Mouse (Mus musculus) liver, adult 2 months (tissue): ENCODE measurements around the gene Syngr3. TPM values are rescaled to one million over a fixed set of nuclear protein-coding genes. Genes with fewer than 3 reads are reported as not detected.

ENCODE experiments used
- DNase-seq: peaks from one replicate; pipeline ENCODE4 v3.0.0-alpha.2; 2011; ENCODE audit warnings: low read depth, low spot score; ENCODE audit errors: extremely low read depth
- H3K27ac ChIP-seq: fragments of 200-500 bp; replicated peaks from 2 replicates; pipeline ENCODE4 v1.5.1; 2012; ENCODE audit warnings: low read depth, mild to moderate bottlenecking, control low read depth, inconsistent platforms, low read length; ENCODE audit not compliant: insufficient read depth
- H3K27me3 ChIP-seq: fragments of 200-500 bp; 2 replicates; pipeline ENCODE4 v1.6.1; 2012; ENCODE audit warnings: mild to moderate bottlenecking, moderate library complexity, low read length, inconsistent platforms; ENCODE audit not compliant: control insufficient read depth, insufficient read depth
- H3K36me3 ChIP-seq: fragments of 200-500 bp; 2 replicates; pipeline ENCODE4 v1.6.1; 2012; ENCODE audit warnings: low read length, inconsistent platforms; ENCODE audit not compliant: control insufficient read depth, insufficient read depth
- H3K4me1 ChIP-seq: fragments of 200-500 bp; 2 replicates; pipeline ENCODE4 v1.6.1; 2011; ENCODE audit warnings: low read length; ENCODE audit not compliant: control insufficient read depth, insufficient read depth
- H3K4me3 ChIP-seq: fragments of 200-500 bp; 2 replicates; pipeline ENCODE4 v1.5.1; 2011; ENCODE audit warnings: low read depth, mild to moderate bottlenecking, control low read depth, low read length, moderate library complexity; ENCODE audit not compliant: insufficient read depth
- H3K79me2 ChIP-seq: fragments of 200-500 bp; 2 replicates; pipeline ENCODE4 v1.6.1; 2012; ENCODE audit warnings: inconsistent platforms, mild to moderate bottlenecking, low read length, moderate library complexity; ENCODE audit not compliant: control insufficient read depth, insufficient read depth
- H3K9ac ChIP-seq: fragments of 200-500 bp; 2 replicates; pipeline ENCODE4 v1.6.1; 2012; ENCODE audit warnings: low read depth, mild to moderate bottlenecking, control low read depth, inconsistent platforms, low read length
- CTCF ChIP-seq: fragments of 200-500 bp; IDR thresholded peaks from 2 replicates; pipeline ENCODE4 v1.5.1; 2011; ENCODE audit warnings: low read depth, low read length, control low read depth
- POLR2A ChIP-seq: fragments of 200-500 bp; IDR thresholded peaks from 2 replicates; pipeline ENCODE4 v1.6.1; 2011; ENCODE audit warnings: low read length, control low read depth; ENCODE audit not compliant: insufficient read depth; ENCODE audit errors: extremely low read depth
- WGBS: fragments of 180-500 bp; shearing (Covaris S2); methylation state at CpG from one replicate; pipeline ENCODE4 v1.1.7; 2018; 5-methylcytosine and 5-hydroxymethylcytosine counted together
- polyA plus RNA-seq: library from polyadenylated mRNA; depleted of rRNA; stranded (reverse); fragments of >200 nt; gene quantifications from 2 replicates; pipeline ENCODE4 v1.2.3, GENCODE M21; 2012
- total RNA-seq: library from RNA; depleted of rRNA; stranded (reverse); fragments of >200 nt; gene quantifications from 2 replicates; pipeline ENCODE4 v1.2.3, GENCODE M21; 2014

The Syngr3 gene
- total and polyA plus RNA-seq, 2 experiments = 0.09 to 0.10 TPM

- Histone ChIP-seq H3K36me3 (peaks cover 1% of the 10 kb centered on the region; the same call in 1 of the 2 replicates), H3K27ac (no peak overlapping the region), H3K27me3 (no peaks in the 10 kb centered on the region), H3K4me3 (no peak overlapping the region), H3K79me2 (no peaks in the 10 kb centered on the region; the same call in 1 of the 2 replicates), H3K4me1 (peaks cover 9% of the 10 kb centered on the region), H3K9ac (no peak overlapping the region)
- TF ChIP-seq CTCF (no peak), POLR2A (no peak)
- 88% methylated on average over 1 of the region's 1 CpGs for WGBS
- no peak for DNase-seq
These were observed 44.8 kb upstream of the Syngr3 start for GRCm38 (mm10) chr17:24734513-24734912.

GRCm38 (mm10) chr17:24733434-24734050, 43.8 kb upstream of the Syngr3 start:
- no peaks in the 10 kb centered on the region for H3K27me3 ChIP-seq
- no peak for TF ChIP-seq POLR2A
- no peak for TF ChIP-seq CTCF
- H3K4me3 ChIP-seq = no peak overlapping the region
- peaks cover 5% of the 10 kb centered on the region; the same call in 1 of the 2 replicates for H3K4me1 ChIP-seq
- H3K36me3 ChIP-seq = no peaks in the 10 kb centered on the region
- no peaks in the 10 kb centered on the region; the same call in 1 of the 2 replicates for H3K79me2 ChIP-seq
- DNase-seq = no peak
- 90% methylated on average over 21 of the region's 21 CpGs for WGBS
- H3K9ac ChIP-seq = no peak overlapping the region
- H3K27ac ChIP-seq = no peak overlapping the region

- Histone ChIP-seq H3K4me3 (no peak overlapping the region), H3K9ac (no peak overlapping the region), H3K36me3 (no peaks in the 10 kb centered on the region), H3K27ac (no peak overlapping the region), H3K27me3 (no peaks in the 10 kb centered on the region), H3K4me1 (peaks cover 5% of the 10 kb centered on the region; the same call in 1 of the 2 replicates), H3K79me2 (no peaks in the 10 kb centered on the region; the same call in 1 of the 2 replicates)
- WGBS = 90% methylated on average over 12 of the region's 12 CpGs
- no peak for DNase-seq
- TF ChIP-seq CTCF (no peak), POLR2A (no peak)
These were observed 42.6 kb upstream of the Syngr3 start for GRCm38 (mm10) chr17:24732233-24732935.

- DNase-seq = no peak
- H3K79me2 ChIP-seq = no peaks in the 10 kb centered on the region
- peaks cover 3% of the 10 kb centered on the region; the same call in 1 of the 2 replicates for H3K4me1 ChIP-seq
- H3K27ac ChIP-seq = no peak overlapping the region
- no peak overlapping the region for H3K4me3 ChIP-seq
- H3K36me3 ChIP-seq = no peaks in the 10 kb centered on the region
- TF ChIP-seq CTCF (no peak), POLR2A (no peak)
- WGBS = 91% methylated on average over 14 of the region's 14 CpGs
- no peak overlapping the region for H3K9ac ChIP-seq
- H3K27me3 ChIP-seq = no peaks in the 10 kb centered on the region
These were observed 41.0 kb upstream of the Syngr3 start for GRCm38 (mm10) chr17:24730787-24731186.

GRCm38 (mm10) chr17:24729067-24729466, 39.3 kb upstream of the Syngr3 start:
- H3K27me3 ChIP-seq = no peaks in the 10 kb centered on the region
- H3K27ac ChIP-seq = no peak overlapping the region
- H3K4me1 ChIP-seq = peaks cover 2% of the 10 kb centered on the region; the same call in 1 of the 2 replicates
- WGBS = 84% methylated on average over 6 of the region's 6 CpGs
- DNase-seq = no peak
- no peak overlapping the region for H3K4me3 ChIP-seq
- TF ChIP-seq POLR2A = no peak
- no peak for TF ChIP-seq CTCF
- H3K79me2 ChIP-seq = peaks cover 1% of the 10 kb centered on the region; the same call in 1 of the 2 replicates
- H3K9ac ChIP-seq = no peak overlapping the region
- H3K36me3 ChIP-seq = no peaks in the 10 kb centered on the region

GRCm38 (mm10) chr17:24728184-24728583, 38.4 kb upstream of the Syngr3 start:
- no peak for DNase-seq
- H3K4me1 ChIP-seq = peaks cover 4% of the 10 kb centered on the region
- H3K9ac ChIP-seq = no peak overlapping the region

More at GRCm38 (mm10) chr17:24728184-24728583, 38.4 kb upstream of the Syngr3 start:
- H3K36me3 ChIP-seq = no peaks in the 10 kb centered on the region
- 74% methylated on average over 17 of the region's 17 CpGs for WGBS
- H3K4me3 ChIP-seq = no peak overlapping the region
- H3K79me2 ChIP-seq = peaks cover 4% of the 10 kb centered on the region; the same call in 1 of the 2 replicates
- H3K27ac ChIP-seq = no peak overlapping the region
- no peaks in the 10 kb centered on the region for H3K27me3 ChIP-seq
- no peak for TF ChIP-seq POLR2A
- no peak for TF ChIP-seq CTCF
